Mouse (Mus musculus): Measurements from ENCODE around the gene Tmem262. TPM values are rescaled to one million over a fixed set of nuclear protein-coding genes. Genes with fewer than 3 reads are reported as not detected.

The Tmem262 gene
- polyA plus RNA-seq, 1 experiment, result not detected

DNA sequence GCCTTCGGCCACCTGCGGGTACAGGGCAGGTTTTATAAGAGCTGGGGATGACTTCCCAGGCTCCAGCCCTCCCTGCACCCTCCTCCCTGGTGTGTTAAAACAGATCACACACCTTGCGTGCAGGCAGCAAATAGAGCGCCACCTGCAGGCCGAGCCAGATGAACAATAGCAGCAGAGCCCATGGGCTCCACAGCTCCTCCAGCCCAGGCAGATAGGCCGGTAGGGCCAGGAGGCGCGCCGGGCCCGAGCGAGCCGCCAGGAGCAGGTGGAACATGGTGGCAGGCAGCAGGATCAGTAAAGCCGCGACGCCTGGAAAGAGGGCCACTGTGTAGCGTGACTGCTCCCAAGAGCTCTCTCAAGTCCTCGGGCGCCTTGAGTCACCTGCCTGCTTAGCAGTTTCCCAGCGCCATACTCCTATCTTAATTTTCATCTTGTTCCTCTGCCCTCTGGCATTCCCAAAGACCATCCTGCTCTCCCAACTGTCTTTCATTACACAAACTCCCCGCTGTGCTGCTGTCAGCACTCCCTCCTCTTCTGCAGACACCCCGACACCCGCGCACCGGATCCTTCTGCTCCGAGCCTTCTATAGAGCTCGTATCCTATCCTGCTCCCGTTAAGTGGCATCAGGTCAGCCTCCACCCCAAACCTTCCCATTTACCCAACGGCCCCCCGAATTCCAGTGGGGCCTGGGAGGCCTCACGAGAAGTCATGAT lies 12.7 kb upstream of the Tmem262 start:
- H3K4me3 ChIP-seq (replicated peaks), result peak overlapping the region; percentile 71
- H3K36me3 ChIP-seq (ENCODE audit: control insufficient read depth), result peaks cover 55% of the 10 kb centered on the region
- peaks cover 53% of the 10 kb centered on the region for H3K4me1 ChIP-seq (ENCODE audit: control insufficient read depth)
- H3K9me3 ChIP-seq (ENCODE audit: control insufficient read depth, low read length), result no peaks in the 10 kb centered on the region
- H3K27me3 ChIP-seq (ENCODE audit: control insufficient read depth), result no peaks in the 10 kb centered on the region
- TF ChIP-seq TAL1 (IDR thresholded peaks at IDR 0.05; ENCODE audit: low read length) (no peak), GATA1 (IDR thresholded peaks at IDR 0.05; ENCODE audit: low read length) (no peak)

DNA sequence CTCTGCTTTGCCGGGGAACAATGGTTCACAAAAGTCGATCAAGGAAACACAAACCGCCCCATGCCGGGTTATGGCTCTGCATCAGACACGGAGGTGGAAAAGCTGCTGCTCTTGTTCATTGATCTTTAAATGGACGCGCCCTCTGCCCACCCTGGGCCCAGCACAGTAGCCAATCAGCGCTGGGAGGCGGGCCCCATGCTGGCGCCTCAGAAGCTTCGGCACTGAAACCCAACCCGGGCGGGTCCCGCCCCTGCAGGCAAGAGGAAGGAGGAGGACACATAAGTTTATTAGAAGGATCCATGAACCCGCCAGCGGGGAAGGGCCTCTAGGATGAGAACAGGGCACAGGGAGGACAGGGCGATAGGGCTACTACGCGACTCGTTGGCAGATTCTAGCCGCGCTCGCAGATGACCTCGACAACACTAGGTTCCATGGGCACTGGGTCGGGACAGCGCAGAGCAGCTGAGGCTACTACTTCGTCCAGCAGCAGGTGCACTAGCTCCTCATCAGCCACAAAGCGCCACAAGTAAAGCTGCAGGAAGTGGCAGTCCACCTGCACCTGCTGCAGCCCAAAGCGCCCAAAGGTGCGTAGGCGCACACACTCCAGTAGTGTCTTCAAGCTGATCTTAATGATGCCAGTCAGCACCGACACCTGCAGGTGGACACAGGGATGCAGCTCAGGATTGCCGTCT lies 12.0 kb upstream of the Tmem262 start, which contains the start of gene Tm7sf2:
Tm7sf2 (minus strand) TSS at position 650 of the 692 bp plus-strand sequence.
- H3K36me3 ChIP-seq (ENCODE audit: control insufficient read depth), result peaks cover 55% of the 10 kb centered on the region
- TF ChIP-seq TAL1 (IDR thresholded peaks at IDR 0.05; ENCODE audit: low read length) (no peak), GATA1 (IDR thresholded peaks at IDR 0.05; ENCODE audit: low read length) (no peak)

DNA sequence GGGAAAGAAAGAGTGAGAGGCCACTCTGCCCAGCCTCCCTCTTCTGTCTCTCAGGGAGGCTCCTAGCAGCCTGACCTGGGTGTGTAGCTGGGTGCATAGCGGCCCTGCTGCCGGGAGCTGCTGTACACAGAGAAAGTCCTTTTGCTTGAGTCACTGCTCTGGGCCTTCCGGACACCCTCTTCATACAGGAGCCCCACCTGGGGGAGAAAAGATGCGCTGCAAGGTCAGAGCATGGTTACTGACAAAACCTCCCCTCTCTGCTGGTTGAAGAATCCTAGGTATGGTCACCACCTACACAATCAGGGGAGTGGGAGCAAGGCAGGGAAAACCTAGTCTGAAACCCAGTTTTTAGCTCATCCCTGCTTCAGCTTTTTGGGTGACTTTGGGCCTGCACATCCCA lies 10.9 kb upstream of the Tmem262 start:
- Histone ChIP-seq H3K4me3 (replicated peaks) (no peak overlapping the region), H3K36me3 (ENCODE audit: control insufficient read depth) (peaks cover 54% of the 10 kb centered on the region), H3K4me1 (ENCODE audit: control insufficient read depth) (peaks cover 36% of the 10 kb centered on the region), H3K27me3 (ENCODE audit: control insufficient read depth) (no peaks in the 10 kb centered on the region), H3K9me3 (ENCODE audit: control insufficient read depth, low read length) (no peaks in the 10 kb centered on the region)
- TF ChIP-seq TAL1 (IDR thresholded peaks at IDR 0.05; ENCODE audit: low read length) (no peak), GATA1 (IDR thresholded peaks at IDR 0.05; ENCODE audit: low read length) (no peak)

More for the DNA sequence above, 12.0 kb upstream of the Tmem262 start, which contains the start of gene Tm7sf2:
- Histone ChIP-seq H3K9me3 (ENCODE audit: control insufficient read depth, low read length) (no peaks in the 10 kb centered on the region), H3K4me3 (replicated peaks) (peak within 1 kb of the TSS; percentile 71), H3K27me3 (ENCODE audit: control insufficient read depth) (no peaks in the 10 kb centered on the region), H3K4me1 (ENCODE audit: control insufficient read depth) (peaks cover 46% of the 10 kb centered on the region)

DNA sequence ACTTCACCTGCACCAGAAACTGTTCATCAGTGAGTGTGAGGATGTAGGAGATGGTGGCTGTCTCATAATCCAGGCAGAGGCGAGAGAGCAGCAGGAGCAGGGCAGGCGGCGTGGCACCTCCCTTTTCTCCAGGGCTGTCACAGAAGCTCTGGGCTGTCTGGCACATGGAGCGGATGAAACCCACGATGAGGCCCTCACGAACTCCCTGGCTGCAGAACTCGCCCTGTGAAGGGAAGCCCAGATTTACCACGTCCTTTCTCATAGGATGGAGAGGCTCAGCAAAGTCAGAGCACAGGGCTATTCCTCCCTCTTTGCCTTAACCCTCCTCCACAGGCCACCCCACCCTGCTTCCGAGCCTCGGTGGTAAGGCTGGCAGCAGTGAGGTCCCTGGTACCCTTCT lies 10.0 kb upstream of the Tmem262 start:
- no peaks in the 10 kb centered on the region for H3K27me3 ChIP-seq (ENCODE audit: control insufficient read depth)
- no peaks in the 10 kb centered on the region for H3K9me3 ChIP-seq (ENCODE audit: control insufficient read depth, low read length)
- peaks cover 36% of the 10 kb centered on the region for H3K4me1 ChIP-seq (ENCODE audit: control insufficient read depth)
- no peak overlapping the region for H3K4me3 ChIP-seq (replicated peaks)
- H3K36me3 ChIP-seq (ENCODE audit: control insufficient read depth), result peaks cover 59% of the 10 kb centered on the region
- TF ChIP-seq TAL1 (IDR thresholded peaks at IDR 0.05; ENCODE audit: low read length) (no peak), GATA1 (IDR thresholded peaks at IDR 0.05; ENCODE audit: low read length) (no peak)

DNA sequence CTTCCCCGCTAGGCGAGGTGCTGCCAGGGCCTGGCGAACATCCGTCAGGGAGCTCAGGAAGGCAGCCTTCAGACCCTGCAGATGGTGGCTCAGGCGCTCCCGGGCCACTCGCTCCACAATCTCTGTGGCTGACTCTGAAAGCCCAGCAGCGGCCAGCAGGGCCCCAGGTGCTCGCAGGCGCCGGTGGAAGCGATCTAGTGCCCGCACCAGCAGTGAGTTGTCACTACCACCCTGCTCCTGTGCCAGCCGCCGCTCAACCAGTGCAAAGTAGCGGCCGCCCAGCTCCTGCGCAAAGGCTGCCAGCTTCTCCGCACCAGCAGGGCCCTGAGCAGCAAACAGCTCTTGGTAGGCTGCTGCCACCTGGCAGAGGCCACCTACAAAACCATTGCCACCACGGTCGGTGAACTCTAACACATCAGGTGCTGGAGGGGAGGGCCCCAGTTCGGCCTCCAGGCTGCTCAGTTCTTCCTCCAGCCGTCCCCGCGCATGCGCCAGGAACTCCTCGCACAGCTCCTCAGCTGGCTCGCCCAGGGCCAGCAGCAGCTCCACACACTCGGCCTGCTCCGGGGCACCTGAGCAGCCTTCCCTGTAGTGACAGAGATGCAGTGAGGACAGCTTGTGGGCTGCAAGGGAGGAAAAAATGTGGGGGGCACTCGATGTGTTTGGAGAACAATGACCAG lies 9.1 kb upstream of the Tmem262 start:
- TF ChIP-seq TAL1 (IDR thresholded peaks at IDR 0.05; ENCODE audit: low read length), result no peak
- no peak for TF ChIP-seq GATA1 (IDR thresholded peaks at IDR 0.05; ENCODE audit: low read length)
- Histone ChIP-seq H3K36me3 (ENCODE audit: control insufficient read depth) (peaks cover 63% of the 10 kb centered on the region), H3K4me3 (replicated peaks) (no peak overlapping the region), H3K4me1 (ENCODE audit: control insufficient read depth) (peaks cover 41% of the 10 kb centered on the region), H3K9me3 (ENCODE audit: control insufficient read depth, low read length) (no peaks in the 10 kb centered on the region), H3K27me3 (ENCODE audit: control insufficient read depth) (no peaks in the 10 kb centered on the region)

DNA sequence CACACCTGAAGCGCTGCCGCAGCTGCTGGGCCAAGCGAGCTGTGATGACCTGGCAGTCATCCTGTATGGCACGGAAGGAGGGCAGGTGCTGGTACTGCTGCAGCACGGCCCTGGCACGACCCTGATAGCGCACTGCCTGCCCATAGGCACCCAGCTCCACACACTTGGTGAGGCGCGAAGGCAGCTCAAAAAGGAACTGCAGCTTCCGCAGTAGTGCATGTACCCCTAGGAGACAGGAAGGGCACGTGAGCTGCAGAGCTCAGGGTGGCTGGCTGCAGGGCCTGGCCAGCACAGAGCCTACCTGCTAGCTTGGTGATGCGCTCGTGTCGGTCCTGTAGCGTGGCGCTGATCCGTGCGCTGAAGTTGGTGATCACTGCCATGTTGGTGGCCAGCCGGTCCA lies 8.6 kb upstream of the Tmem262 start:
- peaks cover 45% of the 10 kb centered on the region for H3K4me1 ChIP-seq (ENCODE audit: control insufficient read depth)

DNA sequence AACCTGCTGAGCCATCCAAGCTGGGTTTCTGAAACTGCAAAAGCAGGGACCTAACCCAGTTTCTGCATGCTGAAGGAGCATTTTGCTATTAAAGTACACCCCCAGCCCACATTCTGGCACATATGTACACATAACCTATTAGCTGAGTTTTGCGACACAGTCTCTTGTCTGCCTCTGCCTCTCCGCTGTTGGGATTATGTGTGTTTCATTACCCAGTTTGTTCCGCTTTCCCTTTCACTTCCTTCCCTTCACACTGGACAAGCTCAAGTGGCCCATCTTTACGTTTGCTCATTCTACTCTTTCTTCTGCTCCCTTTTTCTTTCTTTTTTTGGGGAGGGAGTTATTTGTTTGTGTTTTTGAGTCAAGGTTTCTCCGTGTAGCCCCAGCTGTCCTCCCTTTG lies 5.9 kb upstream of the Tmem262 start:
- no peaks in the 10 kb centered on the region for H3K9me3 ChIP-seq (ENCODE audit: control insufficient read depth, low read length)
- H3K36me3 ChIP-seq (ENCODE audit: control insufficient read depth), result peaks cover 55% of the 10 kb centered on the region
- no peak overlapping the region for H3K4me3 ChIP-seq (replicated peaks)
- TF ChIP-seq GATA1 (IDR thresholded peaks at IDR 0.05; ENCODE audit: low read length), result no peak
- TF ChIP-seq TAL1 (IDR thresholded peaks at IDR 0.05; ENCODE audit: low read length), result no peak
- H3K27me3 ChIP-seq (ENCODE audit: control insufficient read depth), result no peaks in the 10 kb centered on the region
- peaks cover 36% of the 10 kb centered on the region for H3K4me1 ChIP-seq (ENCODE audit: control insufficient read depth)

More for the DNA sequence above, 8.6 kb upstream of the Tmem262 start:
- Histone ChIP-seq H3K4me3 (replicated peaks) (no peak overlapping the region), H3K36me3 (ENCODE audit: control insufficient read depth) (peaks cover 64% of the 10 kb centered on the region), H3K27me3 (ENCODE audit: control insufficient read depth) (no peaks in the 10 kb centered on the region), H3K9me3 (ENCODE audit: control insufficient read depth, low read length) (no peaks in the 10 kb centered on the region)
- no peak for TF ChIP-seq GATA1 (IDR thresholded peaks at IDR 0.05; ENCODE audit: low read length)
- no peak for TF ChIP-seq TAL1 (IDR thresholded peaks at IDR 0.05; ENCODE audit: low read length)

DNA sequence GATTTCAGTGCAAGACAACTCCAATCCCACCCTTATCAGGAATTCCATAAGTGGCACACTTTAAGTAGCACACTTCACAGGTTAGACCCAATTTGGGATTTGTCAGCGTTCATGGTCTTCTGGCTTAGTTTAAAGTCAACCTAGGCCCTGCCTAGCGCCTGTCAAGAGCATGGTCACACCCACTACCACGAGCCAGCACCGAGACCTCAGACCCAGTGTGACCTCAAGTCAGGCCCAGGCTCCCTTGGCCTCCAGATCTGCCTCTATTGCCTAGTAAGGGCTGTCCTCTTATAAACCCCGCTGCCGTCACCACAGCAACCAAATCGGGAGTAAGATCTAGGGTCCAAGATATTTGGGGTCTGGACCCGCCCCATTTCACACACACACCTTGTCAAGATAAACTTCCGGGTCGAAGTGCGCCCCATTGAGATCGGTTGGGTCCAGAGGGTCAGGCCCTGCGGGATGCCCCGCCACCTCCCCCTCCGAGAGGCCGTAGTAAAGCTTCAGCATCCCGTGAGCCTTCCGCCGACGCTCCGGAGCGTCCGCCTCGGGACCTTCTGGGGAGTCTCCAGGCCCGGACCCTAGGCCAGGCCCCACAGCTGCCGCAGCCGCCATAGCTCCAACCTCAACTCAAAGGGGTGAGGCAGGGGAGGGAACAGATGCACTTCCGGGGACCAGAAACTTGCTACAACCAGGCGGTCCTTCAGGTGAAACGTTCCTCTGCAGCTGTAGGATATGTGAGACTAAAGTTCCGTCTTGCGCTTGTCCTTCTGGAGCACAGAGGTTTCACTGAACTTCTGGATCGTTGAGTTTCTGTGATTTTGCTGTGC lies 3.1 kb upstream of the Tmem262 start, which contains the start of gene Vps51:
Vps51 (minus strand) TSS at position 668 of the 830 bp plus-strand sequence.
- TF ChIP-seq GATA1 (IDR thresholded peaks at IDR 0.05; ENCODE audit: low read length) (no peak), TAL1 (IDR thresholded peaks at IDR 0.05; ENCODE audit: low read length) (no peak)
- Histone ChIP-seq H3K4me3 (replicated peaks) (peak within 1 kb of the TSS; percentile 76), H3K4me1 (ENCODE audit: control insufficient read depth) (peaks cover 30% of the 10 kb centered on the region), H3K36me3 (ENCODE audit: control insufficient read depth) (peaks cover 46% of the 10 kb centered on the region), H3K9me3 (ENCODE audit: control insufficient read depth, low read length) (no peaks in the 10 kb centered on the region), H3K27me3 (ENCODE audit: control insufficient read depth) (no peaks in the 10 kb centered on the region)

Measured in erythroblast, embryonic 14.5 days (primary cell).